Mouse (Mus musculus): ENCODE results near the gene Abca2.

Abca2 gene

DNA sequence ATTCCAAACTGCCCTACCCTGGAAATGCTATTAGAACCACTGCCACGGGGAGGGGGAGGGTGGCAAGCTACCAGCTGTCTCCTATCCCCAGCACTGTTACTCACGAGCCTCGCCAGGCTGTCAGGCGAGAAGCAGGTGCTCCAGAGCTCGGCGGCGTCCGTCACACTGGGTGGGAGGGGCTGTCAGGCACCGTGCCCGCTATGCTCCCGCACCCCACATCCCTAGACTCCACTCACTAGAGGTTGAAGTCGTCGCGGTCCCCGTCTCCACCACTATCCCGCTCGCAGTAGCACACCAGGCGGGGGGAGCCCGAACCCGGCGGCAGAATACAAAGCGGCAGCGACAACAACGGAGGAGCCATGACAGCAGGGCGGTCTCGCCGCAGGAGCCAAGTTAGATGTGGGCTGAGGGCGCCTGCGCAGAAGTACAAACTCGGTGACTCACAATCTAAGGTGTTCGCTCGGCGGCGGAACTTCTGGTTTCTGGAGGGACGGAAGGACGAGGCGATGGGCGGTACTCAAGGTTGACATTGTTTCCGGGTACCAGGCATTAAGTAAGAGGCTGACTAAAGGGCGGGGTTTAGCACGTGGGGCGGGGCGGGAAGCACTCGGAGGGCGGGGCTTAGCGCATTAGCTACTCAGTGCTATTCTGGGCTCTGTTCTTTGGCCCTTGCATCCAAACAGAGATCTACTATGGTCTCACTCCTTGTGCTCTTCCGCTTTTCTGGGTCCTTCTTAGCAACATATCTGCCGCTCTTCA, 32.2 kb downstream of the Abca2 start, which contains the start of gene Paxx:
TSS of gene Paxx (minus strand) at position 544 of the 759 bp plus-strand sequence.
- peak; percentile 65 to 81 for DNase-seq (ENCODE audit: low spot score in 2 of 2)

DNA sequence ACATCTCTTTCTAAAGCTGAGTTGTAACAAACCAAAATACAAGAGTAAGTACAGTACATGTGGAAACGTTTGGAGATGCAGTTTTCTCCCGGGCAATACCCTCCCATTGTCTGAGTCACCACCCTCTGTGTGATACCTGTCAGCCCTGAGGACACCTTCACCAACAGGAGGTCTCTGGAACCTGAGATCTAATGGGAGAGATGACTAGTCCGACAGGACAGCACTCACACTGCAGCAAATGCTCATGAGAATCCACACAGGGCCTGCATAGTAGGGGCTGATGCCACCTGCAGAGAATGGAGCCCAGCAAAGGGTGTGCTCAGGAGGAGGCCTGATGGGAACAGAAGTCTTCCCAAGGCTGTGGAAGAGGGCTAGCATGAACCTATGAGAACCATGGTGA, 32.9 kb downstream of the Abca2 start:
- DNase-seq (ENCODE audit: low spot score in 2 of 2), result no peak

DNA sequence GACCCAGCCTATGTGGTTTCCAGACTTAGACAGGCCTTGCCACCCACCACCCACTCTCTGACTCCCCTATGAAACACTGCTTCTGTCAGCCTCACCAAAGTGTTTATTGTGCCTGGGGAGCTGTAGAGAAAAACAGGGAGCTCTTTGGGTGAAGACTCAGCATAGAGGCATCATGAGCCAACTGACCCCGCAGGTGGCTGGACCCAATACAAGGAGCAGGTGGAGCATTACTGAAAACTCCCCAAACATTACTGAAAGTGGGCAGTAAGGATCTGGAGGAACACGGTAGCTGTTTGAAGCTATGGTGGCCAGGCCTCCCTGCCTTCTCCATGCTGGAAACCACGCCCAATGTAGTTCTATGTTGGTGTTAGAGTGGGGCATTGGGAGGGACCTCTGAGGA, 35.1 kb downstream of the Abca2 start:
- no peak for DNase-seq (ENCODE audit: low spot score in 2 of 2)

DNA sequence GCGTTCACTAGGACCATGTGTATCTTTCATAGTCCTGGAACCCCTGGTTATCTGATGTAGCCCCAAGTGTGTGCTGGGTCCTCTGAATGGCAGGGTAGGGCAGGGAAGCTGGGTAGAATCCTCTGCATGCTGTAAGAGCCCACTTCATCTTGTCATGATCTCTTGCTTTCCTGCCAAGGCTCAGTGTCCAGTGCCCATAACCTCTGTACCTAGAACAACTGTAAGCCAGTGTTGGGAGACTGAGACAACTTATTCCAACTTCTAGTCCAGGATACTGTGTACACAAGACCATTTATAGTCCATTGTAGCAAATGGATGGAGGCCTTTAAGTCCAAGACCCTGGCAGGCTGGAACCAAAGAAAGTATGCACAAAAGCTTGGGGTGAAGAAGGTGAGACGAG, 36.8 kb downstream of the Abca2 start:
- no peak for DNase-seq (ENCODE audit: low spot score in 2 of 2)

DNA sequence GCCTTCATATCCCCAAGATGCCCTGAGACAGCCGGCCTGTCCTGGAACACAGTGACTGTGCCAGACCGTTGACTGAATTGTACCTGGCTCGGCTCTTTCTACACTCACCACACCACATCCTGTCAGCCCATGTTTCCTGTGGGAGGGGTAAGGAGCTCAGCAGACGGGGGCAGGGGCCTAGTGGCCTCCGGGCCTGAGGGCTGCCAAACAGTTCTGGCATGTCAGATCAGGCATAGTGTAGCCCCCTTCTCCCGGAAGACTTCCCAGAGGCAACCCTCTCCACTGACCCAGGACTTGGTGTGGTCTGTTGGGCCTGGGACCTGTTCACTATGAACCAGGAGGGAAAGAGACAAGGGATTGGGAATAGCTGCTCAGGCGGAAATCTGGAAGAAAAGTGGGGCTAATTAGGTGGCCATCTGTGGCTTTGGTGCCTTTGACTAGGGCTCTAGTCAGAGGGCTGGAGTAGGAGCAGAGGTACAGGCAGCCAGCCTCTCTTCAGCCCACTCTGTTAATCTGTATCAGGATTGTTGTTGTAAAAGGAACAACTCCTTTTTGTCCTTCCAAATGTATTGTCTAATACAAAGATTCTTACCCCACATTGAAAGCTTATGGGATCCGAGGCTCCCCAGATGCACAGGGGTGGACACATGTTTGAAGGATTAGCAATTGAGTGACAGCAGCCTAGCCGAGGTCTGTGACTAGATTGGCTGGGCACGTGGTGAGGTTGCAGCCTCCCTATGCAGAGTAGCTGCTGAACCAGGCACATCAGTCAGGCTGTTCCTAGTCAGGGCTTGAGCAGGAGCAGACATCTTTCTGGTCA, 37.5 kb downstream of the Abca2 start:
- no peak for DNase-seq (ENCODE audit: low spot score in 2 of 2)

DNA sequence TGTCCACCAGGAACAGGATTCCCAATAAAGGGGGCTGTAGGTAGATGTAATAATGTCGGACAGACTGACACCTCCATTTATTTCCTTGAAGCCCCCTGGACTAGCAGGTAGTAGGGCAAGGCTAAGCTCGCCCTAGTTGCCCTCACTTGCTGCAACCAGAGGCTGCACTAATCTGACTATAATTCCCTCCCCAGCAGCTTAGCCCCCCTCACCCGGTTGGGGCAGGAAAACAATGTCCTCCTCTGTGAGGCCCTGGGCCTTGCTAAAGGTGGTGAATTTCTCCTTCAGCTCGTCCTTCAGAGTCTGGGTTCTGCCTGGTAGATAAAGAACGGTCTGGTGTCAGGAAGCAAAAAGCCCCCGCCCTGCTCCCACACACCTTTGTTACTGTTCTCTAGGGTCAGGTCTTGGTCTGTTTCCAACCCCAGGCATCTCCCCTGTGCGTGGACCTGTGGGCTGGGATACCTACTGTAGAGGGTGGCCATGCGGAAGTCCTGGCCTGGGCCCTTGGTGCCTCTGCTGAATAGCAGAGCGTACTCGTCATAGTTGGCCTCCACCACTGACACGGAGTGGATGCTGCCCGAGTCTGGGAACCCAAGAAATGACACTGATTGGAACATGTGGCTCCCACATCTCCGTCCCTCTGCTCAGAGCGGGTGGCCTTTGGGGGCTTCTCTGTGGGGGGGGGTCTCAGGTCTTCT, 39.3 kb downstream of the Abca2 start:
- no peak for DNase-seq (ENCODE audit: low spot score in 2 of 2)

DNA sequence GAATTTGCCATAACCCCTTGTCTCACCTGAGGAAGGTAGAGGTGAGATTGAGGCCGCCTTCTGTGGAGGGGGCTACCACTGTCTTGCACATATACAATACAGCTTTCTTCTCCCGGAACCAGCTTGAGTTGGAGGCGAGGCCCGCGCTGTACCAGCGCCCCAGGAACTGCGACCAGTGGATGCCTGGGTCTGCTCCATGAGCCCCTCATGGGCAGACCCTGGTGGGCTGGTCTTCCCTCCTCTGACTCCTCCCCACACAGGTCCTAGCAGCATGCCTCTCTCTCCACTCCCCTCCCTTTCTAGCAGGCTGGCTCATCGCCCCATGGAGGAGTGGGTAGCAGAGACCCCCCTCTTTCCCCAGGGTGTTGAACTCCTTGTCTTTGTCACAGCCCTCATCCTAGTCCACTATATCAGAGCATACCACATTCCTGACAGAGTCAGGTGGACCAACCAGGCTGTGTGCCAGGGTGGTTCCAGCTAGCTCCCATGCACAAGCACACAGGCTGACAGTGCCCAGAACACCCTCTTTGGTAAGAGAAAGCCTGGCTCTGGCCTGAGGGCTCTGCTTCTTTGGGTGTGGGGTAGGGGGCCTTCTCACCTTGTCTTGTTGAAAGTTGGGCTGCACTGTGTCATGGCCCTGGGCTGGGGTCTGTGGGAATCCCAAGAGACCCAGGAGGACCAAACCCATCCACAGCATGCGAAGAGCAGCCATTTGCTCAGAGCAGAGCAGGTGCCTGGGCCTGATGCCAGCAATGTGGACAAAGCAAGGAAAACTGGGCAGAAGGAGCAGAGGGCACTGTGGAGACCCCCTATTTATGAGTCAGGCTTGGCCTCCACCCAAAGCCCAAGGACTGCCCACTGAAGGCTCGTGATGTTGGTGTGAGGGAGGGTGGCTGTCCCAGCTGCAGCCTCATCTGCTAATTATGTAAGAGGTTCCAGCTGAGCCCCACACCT, 40.7 kb downstream of the Abca2 start:
- DNase-seq (ENCODE audit: low spot score in 2 of 2), result peak in 1 of 2 experiments; percentile 74

DNA sequence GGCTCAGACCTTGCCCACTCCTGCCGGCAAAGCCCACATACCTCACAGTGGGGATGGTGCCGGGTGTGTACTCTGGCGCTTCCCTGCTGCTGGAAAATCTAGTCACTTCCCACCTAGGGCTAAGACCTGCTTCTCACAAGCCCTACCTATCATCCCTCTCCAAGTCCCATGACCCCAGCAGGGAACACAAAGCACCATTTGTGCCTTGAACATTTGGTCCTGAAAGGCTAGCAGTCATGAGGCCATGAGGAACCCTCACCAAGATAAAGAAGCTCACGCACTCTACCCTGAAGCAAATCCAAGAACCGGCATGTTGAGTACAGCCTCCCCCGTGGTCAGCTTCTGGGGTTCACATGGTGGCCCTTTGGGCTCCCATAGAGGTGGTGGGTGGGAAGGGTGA, 41.5 kb downstream of the Abca2 start, which contains the start of gene Ptgds:
TSS of gene Ptgds (minus strand) at position 78 of the 400 bp plus-strand sequence.
- no peak for DNase-seq (ENCODE audit: low spot score in 2 of 2)

DNA sequence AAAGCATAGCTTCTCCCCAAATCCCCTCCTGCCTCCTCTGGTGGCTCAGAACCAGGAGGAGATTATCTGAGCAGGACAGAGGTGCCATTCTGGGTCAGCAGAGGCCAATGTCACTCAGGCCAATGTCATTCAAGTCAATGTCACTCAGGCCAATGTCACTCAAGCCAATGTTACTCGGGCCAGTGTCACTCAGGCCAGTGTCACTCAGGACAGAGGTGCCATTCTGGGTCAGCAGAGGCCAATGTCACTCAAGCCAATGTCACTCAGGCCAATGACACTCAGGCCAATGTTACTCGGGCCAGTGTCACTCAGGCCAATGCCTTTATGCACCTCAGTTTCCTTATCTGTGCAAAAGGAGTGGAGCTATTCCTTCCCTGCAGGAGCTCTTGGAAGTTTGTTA, 44.0 kb downstream of the Abca2 start:
- DNase-seq (ENCODE audit: low spot score in 2 of 2), result no peak

DNA sequence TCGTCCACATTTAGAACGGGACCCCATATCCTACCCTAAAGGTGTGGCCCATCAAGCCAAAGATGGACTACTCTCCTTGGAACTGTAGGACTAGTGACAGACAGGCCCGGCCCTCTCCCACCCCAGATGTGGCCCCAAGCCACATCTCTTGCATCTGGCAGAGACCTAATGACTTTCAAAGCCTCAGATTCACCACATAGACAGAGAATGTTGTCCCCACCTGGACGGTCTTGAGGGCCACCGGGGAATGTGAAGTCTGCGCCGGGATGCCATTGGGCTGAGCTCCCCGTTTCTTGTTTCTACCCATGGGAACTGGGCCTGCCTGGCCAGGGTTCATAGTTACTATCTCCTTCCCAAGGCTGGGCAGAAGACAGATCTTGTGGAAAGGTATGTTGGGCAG, 49.0 kb downstream of the Abca2 start:
- no peak for DNase-seq (ENCODE audit: low spot score in 2 of 2)

DNA sequence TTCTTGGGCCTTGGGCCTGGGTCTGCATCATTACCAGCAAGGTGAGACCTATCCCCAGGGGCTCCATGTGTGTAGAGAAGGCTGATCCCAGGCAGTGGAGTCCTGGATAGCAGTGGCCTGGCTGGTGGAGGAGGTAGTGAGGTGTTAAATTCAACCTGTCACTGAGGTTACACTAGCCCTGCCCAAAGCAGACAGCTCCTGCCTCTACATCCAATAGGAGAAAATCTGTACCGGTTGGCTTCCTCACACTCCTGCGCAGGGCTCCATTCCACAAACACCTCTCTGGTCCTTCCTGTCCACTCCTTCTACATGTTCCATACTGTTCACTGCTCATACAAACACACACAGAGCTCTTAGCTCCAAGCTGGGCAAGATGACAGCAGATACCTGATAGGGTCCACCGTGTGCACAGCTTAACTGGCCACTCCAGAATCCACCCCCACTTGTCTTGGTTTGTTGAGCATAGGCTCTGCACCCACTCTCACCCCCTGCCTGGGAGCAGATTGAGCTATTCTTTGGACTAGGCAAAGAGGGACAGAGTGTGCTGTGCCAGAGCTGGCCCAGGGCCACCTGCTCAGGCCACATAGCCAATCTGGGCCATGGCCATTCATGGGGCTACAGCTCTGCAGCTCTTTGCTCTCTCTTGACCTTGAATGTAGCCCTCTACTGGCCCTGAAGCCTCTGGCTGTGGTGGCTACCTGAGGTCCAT, 49.6 kb downstream of the Abca2 start:
- DNase-seq (ENCODE audit: low spot score in 2 of 2), result no peak

DNA sequence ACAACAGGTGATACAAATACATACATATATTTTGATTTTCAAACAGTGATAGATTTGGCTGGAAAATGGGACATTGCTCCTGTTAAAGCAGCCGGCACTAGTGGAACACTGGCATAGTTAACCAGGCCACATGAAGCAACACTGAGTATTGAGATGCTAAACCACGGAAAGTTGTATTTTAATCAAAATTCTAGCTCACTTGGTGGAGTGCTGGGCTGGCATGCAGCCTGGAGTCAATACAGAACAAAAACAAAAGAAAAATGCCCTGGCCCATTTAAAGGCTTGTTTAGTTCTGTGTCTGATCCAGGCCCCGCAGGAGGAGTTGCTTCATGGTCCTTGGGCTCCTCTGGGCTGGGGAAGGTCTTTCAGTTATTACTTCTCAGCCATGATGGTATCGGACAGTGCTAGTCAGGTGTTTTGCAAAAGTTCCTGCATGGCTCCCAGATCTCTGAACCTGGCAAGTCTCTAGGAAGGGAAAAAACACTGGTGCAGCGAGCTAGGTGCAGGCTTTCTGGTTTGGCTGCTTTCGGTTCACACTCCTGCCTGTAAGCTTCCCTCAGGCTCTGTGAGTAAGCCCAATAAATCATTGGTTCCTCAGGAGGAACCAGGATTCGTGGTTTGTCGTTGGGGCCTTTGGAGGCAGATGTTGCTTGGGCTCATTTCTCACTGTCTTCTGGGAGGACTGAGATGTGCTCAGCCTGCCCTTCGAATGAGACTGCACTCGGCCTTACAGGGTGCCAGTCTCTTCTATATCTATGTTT, 51.2 kb downstream of the Abca2 start:
- DNase-seq (ENCODE audit: low spot score in 2 of 2), result no peak

DNA sequence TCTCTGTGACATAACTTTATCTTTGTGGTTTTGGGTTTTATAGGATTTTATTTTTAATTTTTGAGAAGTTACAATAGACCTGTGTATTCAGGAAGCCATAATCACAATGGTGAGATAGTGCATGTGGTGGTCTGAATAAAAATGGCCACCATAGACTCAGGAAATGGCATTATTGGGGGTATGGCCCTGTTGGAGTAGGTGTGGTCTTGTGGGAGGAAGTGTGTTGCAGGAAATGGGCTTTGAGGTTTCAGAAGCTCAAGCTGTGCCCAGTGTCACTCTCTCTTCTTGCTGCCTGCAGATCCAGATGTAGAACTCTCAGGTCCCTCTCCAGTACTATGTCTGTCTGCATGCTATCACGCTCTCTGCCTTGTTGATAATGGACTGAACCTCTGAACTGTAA, 52.0 kb downstream of the Abca2 start:
- DNase-seq (ENCODE audit: low spot score in 2 of 2), result no peak

DNA sequence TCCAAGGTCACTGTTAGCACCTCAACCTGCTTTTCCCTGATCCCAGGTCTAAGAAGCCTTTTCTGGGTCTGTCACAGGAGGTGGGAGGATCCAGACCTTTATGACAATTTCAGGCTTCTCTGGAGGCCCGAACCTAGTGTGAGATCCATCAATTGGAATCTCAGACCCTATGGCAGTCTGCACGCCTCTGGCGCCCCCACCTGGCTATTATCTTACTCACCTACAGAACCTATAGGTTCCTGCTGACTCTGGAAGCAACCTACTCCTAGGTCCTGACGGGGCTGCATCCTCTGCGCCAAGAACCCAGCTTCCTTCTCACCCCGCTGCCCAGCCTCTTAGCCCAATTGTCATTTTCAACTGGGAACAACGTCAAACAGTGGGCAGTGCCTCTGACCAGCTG, 54.5 kb downstream of the Abca2 start:
- no peak for DNase-seq (ENCODE audit: low spot score in 2 of 2)

DNA sequence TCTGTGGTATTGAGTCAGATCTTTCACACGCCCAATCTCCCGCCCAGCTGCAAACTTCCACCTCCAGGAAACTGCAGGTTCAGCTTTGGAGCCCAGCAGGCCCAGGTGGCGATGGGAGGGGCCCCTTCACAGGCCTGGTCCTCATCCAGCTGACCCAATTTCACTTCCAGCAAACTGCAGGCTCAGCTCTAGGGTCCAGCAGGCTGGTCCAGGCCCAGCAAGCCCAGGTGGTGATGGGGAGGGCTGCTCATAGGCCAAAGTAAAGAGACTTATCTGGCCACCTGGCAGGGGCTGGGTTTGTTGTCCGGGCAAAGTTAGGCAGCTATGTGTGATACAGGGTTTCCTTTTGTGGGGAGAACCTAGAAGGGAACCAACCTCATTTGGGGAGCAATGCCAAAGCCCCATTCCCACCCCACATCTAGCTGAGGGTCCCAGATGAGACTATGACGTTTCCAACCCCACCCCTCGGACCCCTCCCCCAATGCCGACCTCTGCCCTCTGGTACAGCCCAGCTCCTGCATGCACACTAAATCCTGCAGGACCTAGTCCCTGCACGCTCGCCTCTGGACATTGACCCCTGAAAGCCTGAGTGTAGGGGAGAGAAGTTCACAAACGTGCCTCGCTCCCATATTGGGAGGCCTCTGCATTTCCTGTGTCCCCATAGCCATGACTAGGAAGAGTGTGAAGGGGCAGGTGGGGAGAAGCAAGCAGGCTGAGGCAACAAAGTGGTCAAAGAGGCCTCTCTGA, 56.6 kb downstream of the Abca2 start:
- DNase-seq (ENCODE audit: low spot score in 2 of 2), result peak in 1 of 2 experiments; percentile 27

DNA sequence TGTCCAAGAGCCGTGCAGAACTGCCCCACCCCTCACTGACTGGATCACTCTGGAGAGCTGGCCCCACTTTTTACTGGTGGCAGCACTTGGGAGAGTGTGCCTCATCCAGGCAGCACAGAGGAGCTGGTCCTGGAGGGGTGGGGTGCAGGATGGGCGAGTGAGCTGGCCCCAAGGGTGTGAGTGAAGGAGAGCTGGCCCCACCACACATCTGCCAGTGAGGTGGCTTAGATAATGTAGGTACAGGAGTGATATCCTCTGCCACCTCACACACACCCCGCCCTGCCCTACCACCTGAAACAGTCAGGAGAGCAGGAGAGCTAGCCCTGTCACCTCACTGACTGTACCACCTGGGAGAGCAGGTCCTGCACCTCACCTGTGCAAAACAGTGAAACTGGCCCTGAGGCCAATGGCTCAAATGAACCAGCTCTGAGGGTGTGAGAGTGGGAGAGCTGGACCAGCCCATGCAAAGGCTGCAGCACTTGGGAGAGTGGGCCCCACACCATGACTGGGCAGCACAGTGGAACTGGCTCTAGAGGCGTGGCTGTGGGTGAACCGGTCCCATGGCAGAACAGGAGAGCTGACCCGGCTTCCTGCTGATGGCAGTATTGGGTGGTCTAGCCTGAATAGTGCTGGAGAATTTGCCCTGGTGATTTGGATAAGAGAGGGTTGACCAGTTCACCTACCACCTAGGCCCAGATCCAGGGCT, 59.6 kb downstream of the Abca2 start:
- DNase-seq (ENCODE audit: low spot score in 2 of 2), result no peak

DNA sequence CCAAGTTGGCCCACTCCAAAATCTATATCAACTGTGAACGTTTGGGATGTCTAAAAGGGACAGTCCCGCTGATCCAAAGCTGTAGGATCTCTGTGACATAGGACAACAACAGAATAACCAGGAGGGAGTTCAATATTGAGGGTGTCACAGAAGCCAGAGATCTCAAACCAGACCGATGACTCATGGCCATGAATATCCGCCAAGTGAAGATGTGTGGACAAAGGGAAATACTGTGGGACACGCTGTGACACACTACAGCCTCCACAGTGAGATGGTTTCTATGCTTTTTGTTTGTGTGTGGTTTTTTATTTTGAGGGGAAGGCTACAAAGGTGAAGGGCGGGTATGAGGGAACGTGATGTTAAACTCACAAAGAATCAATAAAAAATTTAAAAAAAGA, 60.2 kb downstream of the Abca2 start:
- DNase-seq (ENCODE audit: low spot score in 2 of 2), result no peak

DNA sequence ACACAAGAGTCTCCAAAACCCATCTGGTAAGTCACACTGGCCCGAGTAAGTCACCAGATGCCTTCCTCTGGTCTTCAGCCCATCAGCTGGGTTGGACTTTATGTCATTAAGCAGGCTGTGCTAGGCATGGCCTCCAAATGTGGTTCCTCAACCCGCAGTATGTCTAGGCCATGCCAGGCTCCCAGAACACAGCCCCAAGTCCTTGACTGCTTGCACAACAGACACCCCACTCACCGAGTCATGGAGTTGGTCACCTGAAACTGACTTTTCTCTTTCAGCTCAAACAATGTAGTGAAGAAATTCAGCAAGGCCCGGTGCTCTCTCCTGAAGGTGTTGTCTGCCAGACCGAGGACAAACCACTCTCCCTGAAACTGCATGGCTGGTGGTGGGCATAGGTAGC, 64.5 kb downstream of the Abca2 start:
- DNase-seq (ENCODE audit: low spot score in 2 of 2), result no peak

Data from cerebellum, postnatal 4 days (tissue).